Comparison of ENCODE assay signal across 12 mouse cellular contexts in the genomic region with DNA sequence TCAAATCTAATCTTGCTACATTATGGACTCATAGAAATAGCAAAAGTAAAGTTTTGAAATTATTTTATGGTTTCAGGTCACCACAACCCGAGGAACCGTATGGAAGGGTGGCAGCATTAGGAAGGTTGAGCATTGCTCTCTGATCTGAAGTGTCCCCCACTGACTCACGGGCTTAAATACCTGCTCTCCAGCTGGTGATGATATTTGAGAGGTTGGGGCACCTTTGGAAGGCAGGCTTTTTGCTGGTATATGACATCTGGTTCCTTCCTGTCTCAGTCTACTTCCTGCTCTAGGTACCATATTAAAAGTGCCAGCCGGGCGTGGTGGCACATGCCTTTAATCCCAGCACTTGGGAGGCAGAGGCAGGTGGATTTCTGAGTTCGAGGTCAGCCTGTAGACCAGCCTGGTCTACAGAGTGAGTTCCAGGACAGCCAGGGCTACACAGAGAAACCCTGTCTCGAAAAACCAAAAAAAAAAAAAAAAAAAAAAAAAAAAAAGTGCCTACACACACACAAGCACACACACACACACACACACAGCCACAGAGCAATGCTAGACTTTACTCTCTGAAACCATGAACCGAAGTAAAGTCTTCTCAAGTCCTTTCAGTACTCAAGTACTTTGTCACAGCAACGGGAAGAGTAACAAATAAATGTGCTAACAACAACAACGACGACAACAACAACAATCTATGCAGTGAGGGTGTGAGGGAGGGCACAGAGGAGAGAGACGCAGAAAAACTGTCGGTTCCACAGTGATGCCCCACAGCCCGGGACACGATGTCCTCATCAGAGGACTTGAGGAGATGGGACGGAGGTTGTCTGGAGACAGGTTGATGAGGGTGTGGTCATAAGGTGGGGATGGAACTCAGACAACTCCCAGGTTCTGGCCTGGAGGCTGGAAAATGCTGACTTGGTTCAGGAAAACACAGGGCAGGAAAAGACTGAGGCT. TPM values are rescaled to one million over a fixed set of nuclear protein-coding genes. Genes with fewer than 3 reads are reported as not detected.
DNase-seq lines count a peak whose midpoint lies in the region; ATAC-seq and TF ChIP-seq lines count a peak whose summit lies in the region.
"Had no signal": no experiment of that assay in that cellular context is flagged by ENCODE, and none has a peak within 500 bp of the region (broad histone marks: within the 10 kb centered on the region; RNA-seq: fewer than 3 reads in every experiment).

No protein-coding gene starts in this region.

- WGBS in heart, embryonic 15.5 days: 85% methylated on average over 15 of the region's 16 CpGs
- WGBS in thymus, adult 2 months: 85% methylated on average over 15 of the region's 16 CpGs
- 93% methylated on average over 16 of the region's 16 CpGs for WGBS in hindbrain, embryonic 13.5 days
- 76% methylated on average over 16 of the region's 16 CpGs for WGBS in olfactory bulb, adult 2 months

- H3K9ac ChIP-seq in heart, embryonic 15.5 days: no peak overlapping the region
- no peak overlapping the region for H3K9ac ChIP-seq in hindbrain, embryonic 13.5 days
- H3K9ac ChIP-seq: liver, embryonic 15.5 days had no signal

- peak overlapping the region; percentile 59 for H3K4me2 ChIP-seq in heart, embryonic 15.5 days
- H3K4me2 ChIP-seq in hindbrain, embryonic 13.5 days: no peak overlapping the region

- no peak for DNase-seq in heart, postnatal 10 days
- no peak for DNase-seq in thymus, adult 2 months
- DNase-seq in thymus, postnatal 36 days: no peak
- no peak for DNase-seq in Muller cell, postnatal 12 days (ENCODE audit: inconsistent ontology term)
- DNase-seq in kidney, postnatal 25 days: no peak

- H3K36me3 ChIP-seq in heart, embryonic 15.5 days: no peaks in the 10 kb centered on the region
- H3K36me3 ChIP-seq in thymus, adult 2 months (ENCODE audit: control insufficient read depth, insufficient read depth, low read length): no peaks in the 10 kb centered on the region
- no peaks in the 10 kb centered on the region for H3K36me3 ChIP-seq in hindbrain, embryonic 13.5 days
- H3K36me3 ChIP-seq: liver, embryonic 15.5 days had no signal

- ATAC-seq in heart, embryonic 15.5 days (replicated peaks; ENCODE audit: insufficient number of reproducible peaks, insufficient read depth, low FRiP score, low read depth): no peak
- no peak for ATAC-seq in hindbrain, embryonic 13.5 days (ENCODE audit: low FRiP score)

- TF ChIP-seq CTCF in thymus, adult 2 months (IDR thresholded peaks at IDR 0.05; ENCODE audit: borderline replicate concordance, control insufficient read depth, extremely low read depth, insufficient read depth, low read length, poor library complexity): no peak
- no peak for TF ChIP-seq CTCF in olfactory bulb, adult 2 months (IDR thresholded peaks at IDR 0.05; ENCODE audit: insufficient read depth, low read depth, low read length)

- intact Hi-C loops in heart, postnatal 10 days (cut with DNase I): loop anchor here (10.0 kb wide), 1 partner anchor 420 kb away; a partner anchor contains a TSS

- H3K27ac ChIP-seq in heart, embryonic 15.5 days: 0 out of 2 replicates have a peak overlapping the region, but pooled peaks have one; percentile 1
- H3K27ac ChIP-seq in thymus, adult 2 months (ENCODE audit: control insufficient read depth, insufficient read depth, low read length): peak overlapping the region; percentile 71
- H3K27ac ChIP-seq in hindbrain, embryonic 13.5 days: peak overlapping the region; percentile 73
- peak overlapping the region; percentile 94 for H3K27ac ChIP-seq in olfactory bulb, adult 2 months (ENCODE audit: insufficient read depth, low read depth, low read length)
- H3K27ac ChIP-seq: kidney, postnatal 0 days; liver, embryonic 15.5 days had no signal

- H3K4me1 ChIP-seq in heart, embryonic 15.5 days (replicated peaks): peaks cover 10% of the 10 kb centered on the region
- peaks cover 35% of the 10 kb centered on the region for H3K4me1 ChIP-seq in thymus, adult 2 months (replicated peaks; ENCODE audit: control insufficient read depth, insufficient read depth, low read length)
- H3K4me1 ChIP-seq in hindbrain, embryonic 13.5 days (replicated peaks): peaks cover 28% of the 10 kb centered on the region
- peaks cover 19% of the 10 kb centered on the region for H3K4me1 ChIP-seq in olfactory bulb, adult 2 months (ENCODE audit: control insufficient read depth, insufficient read depth, low read length)

- H3K27me3 ChIP-seq in heart, embryonic 15.5 days: no peaks in the 10 kb centered on the region
- H3K27me3 ChIP-seq in thymus, adult 2 months (ENCODE audit: control insufficient read depth, insufficient read depth, low read length): no peaks in the 10 kb centered on the region
- H3K27me3 ChIP-seq in hindbrain, embryonic 13.5 days: no peaks in the 10 kb centered on the region
- H3K27me3 ChIP-seq: liver, embryonic 15.5 days had no signal

- H3K9me3 ChIP-seq in heart, embryonic 15.5 days (replicated peaks): no peaks in the 10 kb centered on the region
- H3K9me3 ChIP-seq in hindbrain, embryonic 13.5 days: no peaks in the 10 kb centered on the region
- H3K9me3 ChIP-seq: liver, embryonic 15.5 days had no signal

- H3K4me3 ChIP-seq in heart, embryonic 15.5 days: no peak overlapping the region
- H3K4me3 ChIP-seq in thymus, adult 2 months (ENCODE audit: control insufficient read depth, insufficient read depth, low read length): no peak overlapping the region
- H3K4me3 ChIP-seq in hindbrain, embryonic 13.5 days: no peak overlapping the region
- H3K4me3 ChIP-seq in olfactory bulb, adult 2 months (ENCODE audit: insufficient read depth, low read depth, low read length): no peak overlapping the region

- TF ChIP-seq POLR2A in thymus, adult 2 months (IDR thresholded peaks at IDR 0.05; ENCODE audit: control insufficient read depth, extremely low read depth, insufficient read depth, low read length, poor library complexity): no peak
- no peak for TF ChIP-seq POLR2A in olfactory bulb, adult 2 months (IDR thresholded peaks at IDR 0.05; ENCODE audit: insufficient read depth, low read depth, low read length)

RNA-seq across cellular contexts. Expression of a gene that starts 19.7 kb away (rescaled TPM):
- polyA plus RNA-seq in heart, embryonic 15.5 days (2015; fragmentation: Nextera tagmentation; extraction: Ambion mirVana): 0.21 and 2.5 TPM in 2 replicates
- total RNA-seq in heart, postnatal 10 days (2021): under 1 TPM in 1 of 2 experiments, not detected in 1; 0.55 TPM
- polyA plus RNA-seq in thymus, adult 2 months (2012; rRNA removed): 212 and 251 TPM in 2 replicates
- polyA plus RNA-seq in hindbrain, embryonic 13.5 days (2015; fragmentation: Nextera tagmentation; extraction: Ambion mirVana): 0.14 TPM in 1 of 2 replicates, not detected in the other
- polyA plus RNA-seq in olfactory bulb, adult 2 months (2012; ENCODE audit: insufficient read depth, insufficient read length, low replicate concordance, missing spikeins): 609 TPM in 1 of 2 replicates, not detected in the other
- total RNA-seq: left cerebral cortex, adult 8-10 months had no signal
- polyA plus RNA-seq: heart, postnatal 0 days; liver, embryonic 15.5 days had no signal

RNA-seq across cellular contexts. Expression of a gene that starts 49.7 kb away (rescaled TPM):
- polyA plus RNA-seq in heart, embryonic 15.5 days (2015; fragmentation: Nextera tagmentation; extraction: Ambion mirVana): 0.13 and 0.60 TPM in 2 replicates
- not detected for total RNA-seq in heart, postnatal 10 days (2021)
- polyA plus RNA-seq in thymus, adult 2 months (2012; rRNA removed): 0.08 and 0.35 TPM in 2 replicates
- 0.44 TPM in 1 of 2 replicates, not detected in the other for polyA plus RNA-seq in hindbrain, embryonic 13.5 days (2015; fragmentation: Nextera tagmentation; extraction: Ambion mirVana)
- polyA plus RNA-seq in olfactory bulb, adult 2 months (2012; ENCODE audit: insufficient read depth, insufficient read length, low replicate concordance, missing spikeins): not detected in 2 replicates
- total RNA-seq: left cerebral cortex, adult 8-10 months had no signal

Comparison
In these comparisons a context has a peak if more than half of its experiments do, and no peak if none do; other contexts are left out.
1. H3K27ac ChIP-seq: peak in every context shown above with its lines; median percentile 94 in olfactory bulb, adult 2 months; 73 in hindbrain, embryonic 13.5 days; 71 in thymus, adult 2 months; 1 in heart, embryonic 15.5 days.
2. RNA of a gene that starts 19.7 kb away (polyA plus RNA-seq): 609 TPM in olfactory bulb, adult 2 months and 212 to 251 TPM in thymus, adult 2 months; 0.21 to 2.5 TPM in heart, embryonic 15.5 days and 0.14 TPM in hindbrain, embryonic 13.5 days; every median in the first group is over 10 times any median in the second.